Mouse (Mus musculus): Measurements from ENCODE around the gene Vmn1r54. TPM values are rescaled to one million over a fixed set of nuclear protein-coding genes. Genes with fewer than 3 reads are reported as not detected.
"Not testable (repeated sequence)": the region's sequence is repeated elsewhere in the genome, so short reads cannot be mapped to it uniquely, and the experiment has no call there.

Gene Vmn1r54
- polyA plus RNA-seq (2015; fragmentation: Nextera tagmentation; extraction: Ambion mirVana) = not detected in 2 replicates

- H3K4me1 ChIP-seq (replicated peaks; ENCODE audit: control insufficient read depth, insufficient read depth, low read length) = no peaks in the 10 kb centered on the region
- H3K27ac ChIP-seq (ENCODE audit: low read length) = no peak within 1 kb of the TSS
- H3K4me2 ChIP-seq (ENCODE audit: low read length) = no peak within 1 kb of the TSS
- ATAC-seq = no peak
- no peaks in the 10 kb centered on the region for H3K36me3 ChIP-seq (ENCODE audit: control insufficient read depth, insufficient read depth)
- WGBS = 81% methylated on average over 1 of the region's 1 CpGs
- H3K9me3 ChIP-seq (ENCODE audit: control insufficient read depth, low read length) = no peaks in the 10 kb centered on the region
- H3K9ac ChIP-seq (replicated peaks; ENCODE audit: low read depth, low read length) = no peak within 1 kb of the TSS
- no peak within 1 kb of the TSS for H3K4me3 ChIP-seq (replicated peaks; ENCODE audit: low read length)
- H3K27me3 ChIP-seq (replicated peaks; ENCODE audit: control insufficient read depth, insufficient read depth, low read length) = no peaks in the 10 kb centered on the region
Measured at GRCm38 (mm10) chr6:90246000-90246399, at the start of gene Vmn1r54. Vmn1r54 (plus strand) TSS chr6:90246300.

- not testable (repeated sequence) for ATAC-seq
Measured at GRCm38 (mm10) chr6:90202493-90202892, 43.6 kb upstream of the Vmn1r54 start, which contains the start of gene V1ra8. V1ra8 (plus strand) TSS chr6:90202793.

GRCm38 (mm10) chr6:90224338-90224737 is 21.8 kb upstream of the Vmn1r54 start, which contains the start of gene Vmn1r53:
Vmn1r53 (minus strand) TSS chr6:90224438.
- no peak for ATAC-seq
- Histone ChIP-seq H3K27ac (ENCODE audit: low read length) (no peak within 1 kb of the TSS), H3K9ac (replicated peaks; ENCODE audit: low read depth, low read length) (no peak within 1 kb of the TSS), H3K4me3 (replicated peaks; ENCODE audit: low read length) (no peak within 1 kb of the TSS), H3K4me1 (replicated peaks; ENCODE audit: control insufficient read depth, insufficient read depth, low read length) (no peaks in the 10 kb centered on the region), H3K36me3 (ENCODE audit: control insufficient read depth, insufficient read depth) (no peaks in the 10 kb centered on the region), H3K9me3 (ENCODE audit: control insufficient read depth, low read length) (0 out of 2 replicates have a peak, but pooled peaks cover 2% of the 10 kb centered on the region), H3K27me3 (replicated peaks; ENCODE audit: control insufficient read depth, insufficient read depth, low read length) (no peaks in the 10 kb centered on the region), H3K4me2 (ENCODE audit: low read length) (no peak within 1 kb of the TSS)
- 89% methylated on average over 1 of the region's 1 CpGs for WGBS

More at GRCm38 (mm10) chr6:90202493-90202892, 43.6 kb upstream of the Vmn1r54 start, which contains the start of gene V1ra8:
- WGBS = 83% methylated on average over 2 of the region's 2 CpGs
- H3K4me2 ChIP-seq (ENCODE audit: low read length); H3K27me3 ChIP-seq (replicated peaks; ENCODE audit: control insufficient read depth, insufficient read depth, low read length); H3K4me3 ChIP-seq (replicated peaks; ENCODE audit: low read length); H3K4me1 ChIP-seq (replicated peaks; ENCODE audit: control insufficient read depth, insufficient read depth, low read length); H3K9me3 ChIP-seq (ENCODE audit: control insufficient read depth, low read length); H3K9ac ChIP-seq (replicated peaks; ENCODE audit: low read depth, low read length); H3K36me3 ChIP-seq (ENCODE audit: control insufficient read depth, insufficient read depth); H3K27ac ChIP-seq (ENCODE audit: low read length): not testable (repeated sequence)

- not testable (repeated sequence) for H3K9ac ChIP-seq (replicated peaks; ENCODE audit: low read depth, low read length); H3K9me3 ChIP-seq (ENCODE audit: control insufficient read depth, low read length); H3K4me2 ChIP-seq (ENCODE audit: low read length); H3K27me3 ChIP-seq (replicated peaks; ENCODE audit: control insufficient read depth, insufficient read depth, low read length); H3K27ac ChIP-seq (ENCODE audit: low read length); H3K4me1 ChIP-seq (replicated peaks; ENCODE audit: control insufficient read depth, insufficient read depth, low read length); ATAC-seq; H3K36me3 ChIP-seq (ENCODE audit: control insufficient read depth, insufficient read depth); H3K4me3 ChIP-seq (replicated peaks; ENCODE audit: low read length)
- WGBS = 92% methylated on average over 4 of the region's 4 CpGs
Measured at GRCm38 (mm10) chr6:90232114-90232513, 14.0 kb upstream of the Vmn1r54 start.

GRCm38 (mm10) chr6:90232681-90233080 is 13.4 kb upstream of the Vmn1r54 start:
- Histone ChIP-seq H3K4me1 (replicated peaks; ENCODE audit: control insufficient read depth, insufficient read depth, low read length) (no peaks in the 10 kb centered on the region), H3K9ac (replicated peaks; ENCODE audit: low read depth, low read length) (no peak overlapping the region), H3K27ac (ENCODE audit: low read length) (no peak overlapping the region), H3K4me2 (ENCODE audit: low read length) (no peak overlapping the region), H3K9me3 (ENCODE audit: control insufficient read depth, low read length) (no peaks in the 10 kb centered on the region), H3K27me3 (replicated peaks; ENCODE audit: control insufficient read depth, insufficient read depth, low read length) (no peaks in the 10 kb centered on the region), H3K4me3 (replicated peaks; ENCODE audit: low read length) (no peak overlapping the region), H3K36me3 (ENCODE audit: control insufficient read depth, insufficient read depth) (no peaks in the 10 kb centered on the region)
- ATAC-seq = no peak
- WGBS = 68% methylated on average over 27 of the region's 27 CpGs

- no peak overlapping the region for H3K4me2 ChIP-seq (ENCODE audit: low read length)
- H3K27me3 ChIP-seq (replicated peaks; ENCODE audit: control insufficient read depth, insufficient read depth, low read length) = no peaks in the 10 kb centered on the region
- H3K4me1 ChIP-seq (replicated peaks; ENCODE audit: control insufficient read depth, insufficient read depth, low read length) = no peaks in the 10 kb centered on the region
- H3K9me3 ChIP-seq (ENCODE audit: control insufficient read depth, low read length) = no peaks in the 10 kb centered on the region
- H3K27ac ChIP-seq (ENCODE audit: low read length) = no peak overlapping the region
- no peak for ATAC-seq
- H3K4me3 ChIP-seq (replicated peaks; ENCODE audit: low read length) = no peak overlapping the region
- H3K9ac ChIP-seq (replicated peaks; ENCODE audit: low read depth, low read length) = no peak overlapping the region
- H3K36me3 ChIP-seq (ENCODE audit: control insufficient read depth, insufficient read depth) = no peaks in the 10 kb centered on the region
- 86% methylated on average over 3 of the region's 3 CpGs for WGBS
Measured at GRCm38 (mm10) chr6:90244019-90244418, 2.1 kb upstream of the Vmn1r54 start.

GRCm38 (mm10) chr6:90288265-90288664 is 42.2 kb downstream of the Vmn1r54 start:
- Histone ChIP-seq H3K4me1 (replicated peaks; ENCODE audit: control insufficient read depth, insufficient read depth, low read length) (no peaks in the 10 kb centered on the region), H3K4me2 (ENCODE audit: low read length) (no peak overlapping the region), H3K36me3 (ENCODE audit: control insufficient read depth, insufficient read depth) (no peaks in the 10 kb centered on the region), H3K9me3 (ENCODE audit: control insufficient read depth, low read length) (no peaks in the 10 kb centered on the region), H3K9ac (replicated peaks; ENCODE audit: low read depth, low read length) (no peak overlapping the region), H3K27me3 (replicated peaks; ENCODE audit: control insufficient read depth, insufficient read depth, low read length) (no peaks in the 10 kb centered on the region), H3K4me3 (replicated peaks; ENCODE audit: low read length) (no peak overlapping the region), H3K27ac (ENCODE audit: low read length) (no peak overlapping the region)
- no peak for ATAC-seq
- 51% methylated on average over 12 of the region's 12 CpGs for WGBS

- H3K9me3 ChIP-seq (ENCODE audit: control insufficient read depth, low read length) = no peaks in the 10 kb centered on the region
- H3K4me2 ChIP-seq (ENCODE audit: low read length) = no peak within 1 kb of the TSS
- ATAC-seq = no peak
- no peak within 1 kb of the TSS for H3K4me3 ChIP-seq (replicated peaks; ENCODE audit: low read length)
- no peak within 1 kb of the TSS for H3K9ac ChIP-seq (replicated peaks; ENCODE audit: low read depth, low read length)
- H3K4me1 ChIP-seq (replicated peaks; ENCODE audit: control insufficient read depth, insufficient read depth, low read length) = no peaks in the 10 kb centered on the region
- 93% methylated on average over 1 of the region's 1 CpGs for WGBS
- H3K27me3 ChIP-seq (replicated peaks; ENCODE audit: control insufficient read depth, insufficient read depth, low read length) = no peaks in the 10 kb centered on the region
- no peaks in the 10 kb centered on the region for H3K36me3 ChIP-seq (ENCODE audit: control insufficient read depth, insufficient read depth)
- no peak within 1 kb of the TSS for H3K27ac ChIP-seq (ENCODE audit: low read length)
Measured at GRCm38 (mm10) chr6:90300919-90301318, 54.8 kb downstream of the Vmn1r54 start, which contains the start of gene BC048671. BC048671 (plus strand) TSS chr6:90301219.

GRCm38 (mm10) chr6:90306315-90306975 is 60.3 kb downstream of the Vmn1r54 start:
- Histone ChIP-seq H3K36me3 (ENCODE audit: control insufficient read depth, insufficient read depth) (no peaks in the 10 kb centered on the region), H3K27me3 (replicated peaks; ENCODE audit: control insufficient read depth, insufficient read depth, low read length) (no peaks in the 10 kb centered on the region), H3K9ac (replicated peaks; ENCODE audit: low read depth, low read length) (no peak overlapping the region), H3K27ac (ENCODE audit: low read length) (no peak overlapping the region), H3K9me3 (ENCODE audit: control insufficient read depth, low read length) (0 out of 2 replicates have a peak, but pooled peaks cover 3% of the 10 kb centered on the region), H3K4me2 (ENCODE audit: low read length) (no peak overlapping the region), H3K4me1 (replicated peaks; ENCODE audit: control insufficient read depth, insufficient read depth, low read length) (no peaks in the 10 kb centered on the region), H3K4me3 (replicated peaks; ENCODE audit: low read length) (no peak overlapping the region)
- ATAC-seq = no peak
- 90% methylated on average over 6 of the region's 6 CpGs for WGBS
